Mouse (Mus musculus) right cerebral cortex, postnatal 25 days (tissue): ENCODE data around the gene Ocrl.

ENCODE experiments used
- DNase-seq: peaks from one replicate; pipeline ENCODE4 v3.0.0; 2022

The Ocrl gene

GRCm38 (mm10) chrX:47985000-47985619 lies 72.9 kb downstream of the Ocrl start:
- peak; percentile 39 for DNase-seq

GRCm38 (mm10) chrX:47988024-47988423 lies 75.8 kb downstream of the Ocrl start:
- DNase-seq: no peak

GRCm38 (mm10) chrX:47992606-47993005 lies 80.4 kb downstream of the Ocrl start:
- DNase-seq: peak; percentile 51

GRCm38 (mm10) chrX:47998412-47998811 lies 86.2 kb downstream of the Ocrl start:
- no peak for DNase-seq

GRCm38 (mm10) chrX:48001151-48001550 lies 89.0 kb downstream of the Ocrl start:
- DNase-seq: no peak

GRCm38 (mm10) chrX:48004786-48005185 lies 92.6 kb downstream of the Ocrl start:
- DNase-seq: no peak

GRCm38 (mm10) chrX:48006062-48006461 lies 93.9 kb downstream of the Ocrl start:
- no peak for DNase-seq

GRCm38 (mm10) chrX:48011656-48012055 lies 99.5 kb downstream of the Ocrl start:
- no peak for DNase-seq
